Mouse (Mus musculus) liver, embryonic 14.5 days (tissue): ENCODE data around the gene Churc1.

Experiments
- CTCF ChIP-seq: IDR thresholded peaks from 2 replicates; pipeline ENCODE4 v1.5.1; 2016; ENCODE audit warnings: antibody characterized with exemption, low read depth, control low read depth
- EP300 ChIP-seq: IDR thresholded peaks from 2 replicates; pipeline ENCODE4 v1.6.1; 2016; ENCODE audit warnings: antibody characterized with exemption, low read depth

DNA sequence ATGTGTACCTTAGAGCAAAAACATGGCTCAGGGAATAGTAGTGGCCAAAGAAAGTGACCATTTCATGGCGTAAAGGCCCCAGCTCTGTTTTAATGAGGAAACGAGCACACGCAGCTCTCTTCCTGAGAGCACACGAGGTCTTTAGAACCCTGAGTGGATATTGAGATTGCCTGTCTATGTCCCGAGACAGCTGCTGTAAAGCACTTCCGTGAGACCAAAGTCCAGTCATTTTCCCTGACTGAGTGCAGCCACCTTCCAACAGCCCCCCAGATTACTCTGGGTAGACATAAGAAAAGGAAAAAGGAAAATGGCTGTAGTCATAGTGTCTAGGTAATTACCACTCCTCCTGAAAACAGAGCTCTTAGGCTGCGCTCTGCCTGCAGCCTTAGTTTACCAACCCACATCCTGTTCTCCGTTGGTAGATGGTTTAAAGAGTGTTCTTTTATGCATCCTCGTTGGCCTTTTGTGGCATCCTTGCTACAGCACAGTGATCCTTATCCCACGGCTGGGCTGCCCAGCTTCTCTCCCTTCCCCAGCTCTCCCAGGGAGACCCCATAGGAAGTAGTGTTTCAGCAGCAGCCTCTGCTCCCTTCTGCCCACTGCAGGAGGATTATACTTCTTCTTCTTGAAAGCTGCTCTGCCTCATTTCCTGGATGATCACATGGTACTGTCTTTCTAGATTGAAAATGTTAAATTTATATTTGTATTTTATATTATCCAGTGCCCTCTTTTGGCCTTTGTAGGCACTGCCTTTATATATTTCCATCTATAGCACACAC, 13.2 kb downstream of the Churc1 start:
- TF ChIP-seq CTCF (no peak), EP300 (no peak)
